ENCODE assay signal across 8 mouse cellular contexts in the genomic region with DNA sequence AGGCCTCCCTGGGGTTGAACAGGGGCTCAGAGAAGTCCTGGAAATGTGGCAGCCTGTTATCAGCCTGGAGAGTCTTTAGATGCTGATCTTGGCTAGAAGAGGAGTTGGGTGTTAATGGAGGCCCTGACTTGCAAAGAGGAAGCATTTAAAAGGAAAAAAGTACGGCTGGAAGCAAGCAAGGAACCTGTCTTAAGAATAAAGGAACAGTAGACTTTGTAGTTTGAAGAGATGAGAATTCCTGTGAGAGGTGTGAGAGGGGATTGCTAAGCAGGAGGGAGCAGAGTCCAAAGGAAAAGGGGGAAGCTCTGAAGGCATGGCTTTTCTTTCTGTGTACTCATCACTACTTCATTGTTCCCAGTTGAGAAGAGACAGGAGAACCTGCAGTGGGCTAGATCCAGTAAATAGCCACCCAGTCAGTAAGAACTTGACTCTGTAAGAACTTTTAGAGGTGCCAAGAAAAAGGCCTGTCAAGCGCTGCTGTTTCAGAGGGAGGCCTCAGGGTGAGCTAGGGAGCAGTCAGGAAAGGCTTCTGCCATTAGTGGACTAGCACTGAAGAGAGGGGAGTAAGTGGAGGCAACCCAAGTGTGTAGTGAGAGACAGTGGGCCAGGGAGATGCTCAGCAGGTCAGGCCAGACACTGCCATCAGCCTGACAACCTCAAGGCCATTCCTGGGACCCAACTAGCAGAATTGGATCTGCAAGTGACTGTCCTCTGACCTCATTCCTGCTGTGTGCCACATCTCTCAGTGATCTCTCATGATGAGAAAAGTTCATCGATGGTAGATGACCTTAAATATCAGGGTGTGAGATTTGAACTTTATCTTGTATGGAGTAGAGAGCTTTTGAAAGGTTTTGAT. TPM values are rescaled to one million over a fixed set of nuclear protein-coding genes. Genes with fewer than 3 reads are reported as not detected.
DNase-seq lines count a peak whose midpoint lies in the region; ATAC-seq and TF ChIP-seq lines count a peak whose summit lies in the region.

No protein-coding gene starts in this region.

- peak overlapping the region; percentile 98 for H3K9ac ChIP-seq in hindbrain, embryonic 16.5 days (ENCODE audit: low read depth, low read length)
- peak overlapping the region; percentile 94 for H3K9ac ChIP-seq in midbrain, embryonic 12.5 days (replicated peaks)

- H3K27me3 ChIP-seq in thymus, adult 2 months (ENCODE audit: control insufficient read depth, insufficient read depth, low read length), result no peaks in the 10 kb centered on the region
- H3K27me3 ChIP-seq in hindbrain, embryonic 16.5 days (replicated peaks; ENCODE audit: control insufficient read depth, insufficient read depth, low read length), result no peaks in the 10 kb centered on the region
- no peaks in the 10 kb centered on the region for H3K27me3 ChIP-seq in midbrain, embryonic 12.5 days

- TF ChIP-seq POLR2A in thymus, adult 2 months (IDR thresholded peaks at IDR 0.05; ENCODE audit: control insufficient read depth, extremely low read depth, insufficient read depth, low read length, poor library complexity), result no peak

- no peak overlapping the region for H3K27ac ChIP-seq in thymus, adult 2 months (ENCODE audit: control insufficient read depth, insufficient read depth, low read length)
- peak overlapping the region; percentile 93 for H3K27ac ChIP-seq in hindbrain, embryonic 16.5 days (ENCODE audit: low read depth, low read length)
- H3K27ac ChIP-seq in midbrain, embryonic 12.5 days (replicated peaks), result peak overlapping the region; percentile 98; the same call in 1 of the 2 replicates

- no peak for ATAC-seq in hindbrain, embryonic 16.5 days
- ATAC-seq in midbrain, embryonic 12.5 days (ENCODE audit: low FRiP score, low read depth), result no peak

- no peaks in the 10 kb centered on the region for H3K9me3 ChIP-seq in hindbrain, embryonic 16.5 days (ENCODE audit: control insufficient read depth, low read length)
- no peaks in the 10 kb centered on the region for H3K9me3 ChIP-seq in midbrain, embryonic 12.5 days

- H3K4me2 ChIP-seq in hindbrain, embryonic 16.5 days (ENCODE audit: low read length), result peak overlapping the region; percentile 93
- peak overlapping the region; percentile 95 for H3K4me2 ChIP-seq in midbrain, embryonic 12.5 days (replicated peaks)

- WGBS in thymus, adult 2 months, result 69% methylated on average over 3 of the region's 3 CpGs
- WGBS in hindbrain, embryonic 16.5 days, result 70% methylated on average over 3 of the region's 3 CpGs
- 67% methylated on average over 3 of the region's 3 CpGs for WGBS in midbrain, embryonic 12.5 days

- peak overlapping the region; percentile 91; the same call in 1 of the 2 replicates for H3K4me3 ChIP-seq in thymus, adult 2 months (ENCODE audit: control insufficient read depth, insufficient read depth, low read length)
- peak overlapping the region; percentile 95 for H3K4me3 ChIP-seq in hindbrain, embryonic 16.5 days (ENCODE audit: low read length)
- H3K4me3 ChIP-seq in midbrain, embryonic 12.5 days, result peak overlapping the region; percentile 74

- DNase-seq in adrenal gland, adult (ENCODE audit: inconsistent age in 2 of 2, low spot score in 1 of 2), result peak; percentile 60 to 76
- no peak for DNase-seq in adrenal gland, postnatal 4 days (ENCODE audit: low spot score in 2 of 2)
- no peak for DNase-seq in thymus, adult 2 months
- DNase-seq in thymus, adult 18-20 months, result no peak
- DNase-seq in frontal cortex, postnatal 25 days (ENCODE audit: low spot score in 2 of 2), result no peak
- no peak for DNase-seq in B cell, adult 2 months

- TF ChIP-seq CTCF in thymus, adult 2 months (IDR thresholded peaks at IDR 0.05; ENCODE audit: borderline replicate concordance, control insufficient read depth, extremely low read depth, insufficient read depth, low read length, poor library complexity), result no peak

- H3K4me1 ChIP-seq in thymus, adult 2 months (replicated peaks; ENCODE audit: control insufficient read depth, insufficient read depth, low read length), result peaks cover 15% of the 10 kb centered on the region
- H3K4me1 ChIP-seq in hindbrain, embryonic 16.5 days (ENCODE audit: control insufficient read depth, insufficient read depth, low read depth, low read length), result peaks cover 29% of the 10 kb centered on the region
- H3K4me1 ChIP-seq in midbrain, embryonic 12.5 days, result peaks cover 29% of the 10 kb centered on the region

- H3K36me3 ChIP-seq in thymus, adult 2 months (ENCODE audit: control insufficient read depth, insufficient read depth, low read length), result peaks cover 9% of the 10 kb centered on the region
- H3K36me3 ChIP-seq in hindbrain, embryonic 16.5 days (ENCODE audit: control insufficient read depth, insufficient read depth, low read length), result peaks cover 11% of the 10 kb centered on the region
- peaks cover 26% of the 10 kb centered on the region for H3K36me3 ChIP-seq in midbrain, embryonic 12.5 days

RNA-seq across cellular contexts. Expression of gene Lrrc41, which starts 2.4 kb away (rescaled TPM):
- 10 to 100 TPM; 70.4 to 74.7 TPM for total RNA-seq in adrenal gland, postnatal 4 days (2021)
- polyA plus RNA-seq in thymus, adult 2 months (2012; rRNA removed), result 66.1 and 67.1 TPM in 2 replicates
- polyA plus RNA-seq in hindbrain, embryonic 16.5 days (2015; fragmentation: Nextera tagmentation; extraction: Ambion mirVana), result 72.1 and 78.4 TPM in 2 replicates
- 69.6 and 71.2 TPM in 2 replicates for polyA plus RNA-seq in midbrain, embryonic 12.5 days (2016; fragmentation: Nextera tagmentation; extraction: Ambion mirVana)

RNA-seq across cellular contexts. Expression of gene Uqcrh, which starts 2.6 kb away (rescaled TPM):
- total RNA-seq in adrenal gland, postnatal 4 days (2021), result 100 to 1,000 TPM; 468 to 515 TPM
- 133 and 213 TPM in 2 replicates for polyA plus RNA-seq in thymus, adult 2 months (2012; rRNA removed)
- 427 and 492 TPM in 2 replicates for polyA plus RNA-seq in hindbrain, embryonic 16.5 days (2015; fragmentation: Nextera tagmentation; extraction: Ambion mirVana)
- 371 and 380 TPM in 2 replicates for polyA plus RNA-seq in midbrain, embryonic 12.5 days (2016; fragmentation: Nextera tagmentation; extraction: Ambion mirVana)

RNA-seq across cellular contexts. Expression of gene Nsun4, which starts 23.8 kb away (rescaled TPM):
- total RNA-seq in adrenal gland, postnatal 4 days (2021), result 10 to 100 TPM; 27.8 to 28.7 TPM
- polyA plus RNA-seq in thymus, adult 2 months (2012; rRNA removed), result 15.9 and 19.1 TPM in 2 replicates
- 11.9 and 12.1 TPM in 2 replicates for polyA plus RNA-seq in hindbrain, embryonic 16.5 days (2015; fragmentation: Nextera tagmentation; extraction: Ambion mirVana)
- polyA plus RNA-seq in midbrain, embryonic 12.5 days (2016; fragmentation: Nextera tagmentation; extraction: Ambion mirVana), result 20.4 and 20.7 TPM in 2 replicates

RNA-seq across cellular contexts. Expression of gene Rad54l, which starts 46.0 kb away (rescaled TPM):
- 10 to 100 TPM; 12.1 to 12.3 TPM for total RNA-seq in adrenal gland, postnatal 4 days (2021)
- polyA plus RNA-seq in thymus, adult 2 months (2012; rRNA removed), result 12.7 and 15.4 TPM in 2 replicates
- 7.6 and 9.1 TPM in 2 replicates for polyA plus RNA-seq in hindbrain, embryonic 16.5 days (2015; fragmentation: Nextera tagmentation; extraction: Ambion mirVana)
- 44.8 and 46.5 TPM in 2 replicates for polyA plus RNA-seq in midbrain, embryonic 12.5 days (2016; fragmentation: Nextera tagmentation; extraction: Ambion mirVana)

RNA-seq across cellular contexts. Expression of gene Pomgnt1, which starts 46.2 kb away (rescaled TPM):
- total RNA-seq in adrenal gland, postnatal 4 days (2021), result 10 to 100 TPM; 65.6 to 66.7 TPM
- 36.1 and 40.1 TPM in 2 replicates for polyA plus RNA-seq in thymus, adult 2 months (2012; rRNA removed)
- polyA plus RNA-seq in hindbrain, embryonic 16.5 days (2015; fragmentation: Nextera tagmentation; extraction: Ambion mirVana), result 68.2 and 72.1 TPM in 2 replicates
- polyA plus RNA-seq in midbrain, embryonic 12.5 days (2016; fragmentation: Nextera tagmentation; extraction: Ambion mirVana), result 60.9 and 67.9 TPM in 2 replicates

Comparison
In these comparisons a context has a peak if more than half of its experiments do, and no peak if none do; other contexts are left out.
1. DNase-seq: peak in adrenal gland, adult (2 of 2); none in adrenal gland, postnatal 4 days (0 of 2), thymus, adult 2 months (single experiment), thymus, adult 18-20 months (0 of 2), frontal cortex, postnatal 25 days (0 of 2) and B cell, adult 2 months (0 of 2).
2. Peak in every context shown above with its lines, with median percentiles within 50 percentile points of each other: H3K4me3 ChIP-seq.